Mouse (Mus musculus): Measurements from ENCODE around the gene Inafm1. TPM values are rescaled to one million over a fixed set of nuclear protein-coding genes. Genes with fewer than 3 reads are reported as not detected.

Inafm1 gene
- total and polyA plus RNA-seq, 3 experiments = 50.7 to 87.6 TPM; not detected in 1

DNA sequence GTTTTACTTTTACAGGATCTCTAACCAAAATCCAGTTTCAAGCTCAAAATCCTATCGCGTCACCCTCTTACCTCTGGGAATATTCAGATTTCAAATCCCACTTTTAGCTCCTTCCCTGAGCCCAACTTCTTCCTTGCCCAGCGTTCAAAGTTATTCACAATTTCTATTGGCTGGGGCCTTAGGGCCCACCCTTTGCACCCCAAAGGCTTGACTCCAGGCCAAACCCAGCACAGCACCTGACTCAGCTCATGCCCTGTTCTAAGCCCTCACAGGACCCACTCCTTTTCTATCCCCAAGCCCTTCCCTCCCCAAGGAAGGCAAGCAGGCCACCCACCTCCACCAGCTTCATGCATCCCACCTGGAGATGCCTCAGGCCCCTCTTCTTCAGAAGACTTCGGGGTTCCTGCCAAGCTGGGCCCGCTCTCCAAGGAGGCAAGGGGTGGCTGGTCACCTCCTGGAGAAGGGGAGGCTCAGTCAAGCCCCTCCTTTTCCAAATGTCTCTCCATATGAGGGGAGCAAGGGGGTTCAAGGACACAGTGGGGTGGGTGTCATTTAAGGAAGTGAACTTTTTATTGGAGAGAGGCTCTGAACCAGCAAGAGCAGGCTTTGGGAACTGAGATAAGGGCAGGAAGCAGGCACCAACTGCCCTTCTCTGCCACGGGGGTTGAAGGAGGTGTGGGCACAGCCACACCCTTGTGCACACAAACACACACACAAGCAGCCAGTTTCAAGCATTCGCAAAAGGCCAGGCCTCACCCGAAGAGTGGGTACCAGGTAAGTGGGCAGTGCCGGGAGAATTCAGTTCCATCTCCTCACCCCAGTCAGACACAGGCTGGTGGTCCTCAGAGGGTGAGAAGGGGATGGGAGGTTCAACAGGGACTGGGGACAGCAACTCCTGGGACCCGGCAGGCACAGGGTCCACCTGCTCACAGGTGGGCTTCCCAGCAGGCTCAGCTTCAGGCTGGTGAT, 1.8 kb upstream of the Inafm1 start (continued):
- TF ChIP-seq NELFE (IDR thresholded peaks at IDR 0.05; ENCODE audit: low read depth, low read length) = peak; percentile 41; the same call in 1 of the 2 replicates
- no peak for TF ChIP-seq CHD2 (IDR thresholded peaks at IDR 0.05; ENCODE audit: low read length)
- TF ChIP-seq MXI1 (IDR thresholded peaks at IDR 0.05; ENCODE audit: low read depth, low read length) = peak; percentile 79

DNA sequence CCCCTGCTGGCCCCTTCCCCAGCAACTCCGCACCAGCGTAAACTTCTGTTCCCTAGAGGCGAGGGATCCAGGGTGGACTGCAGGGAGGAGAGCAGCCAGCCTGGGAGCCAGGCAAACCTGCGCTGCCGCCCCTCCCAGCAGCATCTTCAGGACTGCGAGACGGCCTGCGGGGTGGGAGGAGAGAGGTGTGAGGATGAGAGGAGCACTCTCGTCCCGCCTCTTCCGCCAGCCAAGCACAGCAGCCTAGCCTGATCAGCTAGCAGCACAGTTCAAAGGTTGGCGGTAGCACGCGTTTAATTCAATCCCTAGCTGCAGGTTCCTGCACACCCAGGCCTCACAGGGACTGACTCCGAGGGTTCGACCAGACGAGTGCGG, 336 bp upstream of the Inafm1 start:
- Histone ChIP-seq H3K9ac (ENCODE audit: control insufficient read depth, low read depth, low read length, poor library complexity, severe bottlenecking) (peak overlapping the region; percentile 97), H3K4me1 (ENCODE audit: control insufficient read depth in 1 of 2, insufficient read depth in 2 of 2, low read length in 2 of 2) (peaks cover 3 to 23% of the 10 kb centered on the region in 2 experiments; a peak in 3 of 4 replicates), H3K4me3 (ENCODE audit: control insufficient read depth in 1 of 2, insufficient read depth in 1 of 2, low read depth in 2 of 2, low read length in 2 of 2) (peak overlapping the region; percentile 81 to 88), H3K36me3 (ENCODE audit: control insufficient read depth in 1 of 2, insufficient read depth in 2 of 2, low read length in 2 of 2) (peaks cover 0 to 13% of the 10 kb centered on the region in 2 experiments; a peak in 2 of 4 replicates), H3K27ac (ENCODE audit: control insufficient read depth, low read depth, low read length) (peak overlapping the region; percentile 99), H3K27me3 (ENCODE audit: control insufficient read depth in 1 of 2, insufficient read depth in 2 of 2, low read length in 2 of 2) (no peaks in the 10 kb centered on the region), H3K9me3 (replicated peaks; ENCODE audit: insufficient read depth, low read length) (no peaks in the 10 kb centered on the region), H3K79me2 (ENCODE audit: control insufficient read depth, insufficient read depth, low read length, poor library complexity) (peaks cover 35% of the 10 kb centered on the region)
- peak; percentile 93 for DNase-seq (ENCODE audit: low read depth, low spot score)
- TF ChIP-seq POLR2A (IDR thresholded peaks at IDR 0.05; ENCODE audit: control insufficient read depth in 1 of 2, insufficient read depth in 1 of 2, low read depth in 1 of 2, low read length in 2 of 2, poor library complexity in 1 of 2) (peak in 1 of 2 experiments; percentile 84; a peak in 2 of 4 replicates), MAX (IDR thresholded peaks at IDR 0.05; ENCODE audit: low read length) (peak; percentile 72), POLR2AphosphoS2 (IDR thresholded peaks at IDR 0.05; ENCODE audit: low read length) (peak; percentile 19), MYB (IDR thresholded peaks at IDR 0.05; ENCODE audit: low read depth, low read length) (no peak), POLR2AphosphoS5 (IDR thresholded peaks at IDR 0.05; ENCODE audit: borderline replicate concordance, low read depth, low read length) (0 out of 2 replicates have a peak, but pooled peaks have one; percentile 81), GABPA (IDR thresholded peaks at IDR 0.05; ENCODE audit: low read depth, low read length) (no peak), JUND (IDR thresholded peaks at IDR 0.05; ENCODE audit: low read depth, low read length) (no peak), MYC (IDR thresholded peaks at IDR 0.05; ENCODE audit: low read depth, low read length) (0 out of 2 replicates have a peak, but pooled peaks have one; percentile 46), UBTF (IDR thresholded peaks at IDR 0.05; ENCODE audit: borderline replicate concordance, insufficient read depth, low read depth, low read length) (no peak), CHD1 (IDR thresholded peaks at IDR 0.05; ENCODE audit: low read depth, low read length) (0 out of 2 replicates have a peak, but pooled peaks have one; percentile 10), USF2 (IDR thresholded peaks at IDR 0.05; ENCODE audit: borderline replicate concordance in 1 of 2, insufficient read depth in 1 of 2, low read depth in 1 of 2, low read length in 2 of 2) (no peak), NRF1 (IDR thresholded peaks at IDR 0.05; ENCODE audit: insufficient read depth, low read depth, low read length, poor library complexity, severe bottlenecking) (no peak), HCFC1 (IDR thresholded peaks at IDR 0.05; ENCODE audit: low read depth, low read length) (peak; percentile 64), ZC3H11A (IDR thresholded peaks at IDR 0.05; ENCODE audit: low read depth, low read length) (no peak), ETS1 (IDR thresholded peaks at IDR 0.05; ENCODE audit: low read depth, low read length) (no peak), KAT2A (conservative IDR thresholded peaks at IDR 0.05; ENCODE audit: low read depth, low read length) (no peak), MAFK (IDR thresholded peaks at IDR 0.05; ENCODE audit: borderline replicate concordance, low read depth, low read length) (no peak), ELF1 (IDR thresholded peaks at IDR 0.05; ENCODE audit: low read depth, low read length) (no peak), TCF12 (IDR thresholded peaks at IDR 0.05; ENCODE audit: low read depth, low read length) (peak; percentile 34; the same call in 1 of the 2 replicates), ZMIZ1 (IDR thresholded peaks at IDR 0.05; ENCODE audit: low read depth, low read length) (peak; percentile 85), EP300 (IDR thresholded peaks at IDR 0.05; ENCODE audit: low read depth in 1 of 2, low read length in 2 of 2) (no peak), MXI1 (IDR thresholded peaks at IDR 0.05; ENCODE audit: low read depth, low read length) (peak; percentile 62), SIN3A (IDR thresholded peaks at IDR 0.05; ENCODE audit: low read length) (peak; percentile 58; the same call in 1 of the 2 replicates), RCOR1 (IDR thresholded peaks at IDR 0.05; ENCODE audit: low read depth, low read length) (no peak), E2F4 (IDR thresholded peaks at IDR 0.05; ENCODE audit: borderline replicate concordance, low read depth, low read length) (peak; percentile 92), TBP (IDR thresholded peaks at IDR 0.05; ENCODE audit: low read depth, low read length) (peak; percentile 87), MAZ (IDR thresholded peaks at IDR 0.05; ENCODE audit: low read depth, low read length) (peak; percentile 37; the same call in 1 of the 2 replicates), NELFE (IDR thresholded peaks at IDR 0.05; ENCODE audit: low read depth, low read length) (peak; percentile 82), CHD2 (IDR thresholded peaks at IDR 0.05; ENCODE audit: low read length) (no peak), USF1 (IDR thresholded peaks at IDR 0.05; ENCODE audit: low read depth, low read length) (no peak), RAD21 (IDR thresholded peaks at IDR 0.05; ENCODE audit: low read depth, low read length) (no peak)

Data from MEL (cell line).